Mouse (Mus musculus) neural tube, embryonic 13.5 days (tissue): ENCODE results near the gene Ppp1r1b. TPM values are rescaled to one million over a fixed set of nuclear protein-coding genes. Genes with fewer than 3 reads are reported as not detected.

Experiments used
- ATAC-seq: fragments of 200-750 bp; cut with Nextera tagmentation; 2 replicates; pipeline ENCODE4 v1.8.0; 2017; ENCODE audit warnings: low read depth, mild to moderate bottlenecking, moderate TSS enrichment, moderate library complexity
- H3K27ac ChIP-seq: fragments of 300-500 bp; sonication (generic); replicated peaks from 2 replicates; pipeline ENCODE4 v1.5.1; 2015; ENCODE audit warnings: moderate library complexity, mild to moderate bottlenecking, inconsistent platforms
- H3K27me3 ChIP-seq: fragments of 300-500 bp; sonication (generic); 2 replicates; pipeline ENCODE4 v1.6.1; 2015; ENCODE audit warnings: mild to moderate bottlenecking, inconsistent platforms
- H3K36me3 ChIP-seq: fragments of 300-500 bp; sonication (generic); 2 replicates; pipeline ENCODE4 v1.6.1; 2015; ENCODE audit warnings: mild to moderate bottlenecking, inconsistent platforms
- H3K4me1 ChIP-seq: fragments of 300-500 bp; sonication (generic); replicated peaks from 2 replicates; pipeline ENCODE4 v1.6.1; 2015; ENCODE audit warnings: inconsistent platforms
- H3K4me2 ChIP-seq: fragments of 300-500 bp; sonication (generic); 2 replicates; pipeline ENCODE4 v1.6.1; 2015; ENCODE audit warnings: inconsistent platforms, mild to moderate bottlenecking, moderate library complexity
- H3K4me3 ChIP-seq: fragments of 300-500 bp; sonication (generic); 2 replicates; pipeline ENCODE4 v1.5.1; 2015; ENCODE audit warnings: mild to moderate bottlenecking, inconsistent platforms
- H3K9ac ChIP-seq: fragments of 300-500 bp; sonication (generic); 2 replicates; pipeline ENCODE4 v1.6.1; 2015; ENCODE audit warnings: moderate library complexity, mild to moderate bottlenecking, inconsistent platforms
- H3K9me3 ChIP-seq: fragments of 300-500 bp; sonication (generic); 2 replicates; pipeline ENCODE4 v1.6.1; 2016; ENCODE audit warnings: inconsistent platforms
- WGBS: fragments of 180-500 bp; shearing (Covaris S2); methylation state at CpG from one replicate; pipeline ENCODE4 v1.1.7; 2015; 5-methylcytosine and 5-hydroxymethylcytosine counted together
- polyA plus RNA-seq: library from polyadenylated mRNA; unstranded; fragments of >200 nt; fragmentation: Nextera tagmentation; extraction: Ambion mirVana; gene quantifications from 2 replicates; pipeline ENCODE4 v1.2.1, GENCODE M21; 2015

Ppp1r1b gene
- polyA plus RNA-seq, 1 experiment from 2014 or later, result 2.1 TPM

DNA sequence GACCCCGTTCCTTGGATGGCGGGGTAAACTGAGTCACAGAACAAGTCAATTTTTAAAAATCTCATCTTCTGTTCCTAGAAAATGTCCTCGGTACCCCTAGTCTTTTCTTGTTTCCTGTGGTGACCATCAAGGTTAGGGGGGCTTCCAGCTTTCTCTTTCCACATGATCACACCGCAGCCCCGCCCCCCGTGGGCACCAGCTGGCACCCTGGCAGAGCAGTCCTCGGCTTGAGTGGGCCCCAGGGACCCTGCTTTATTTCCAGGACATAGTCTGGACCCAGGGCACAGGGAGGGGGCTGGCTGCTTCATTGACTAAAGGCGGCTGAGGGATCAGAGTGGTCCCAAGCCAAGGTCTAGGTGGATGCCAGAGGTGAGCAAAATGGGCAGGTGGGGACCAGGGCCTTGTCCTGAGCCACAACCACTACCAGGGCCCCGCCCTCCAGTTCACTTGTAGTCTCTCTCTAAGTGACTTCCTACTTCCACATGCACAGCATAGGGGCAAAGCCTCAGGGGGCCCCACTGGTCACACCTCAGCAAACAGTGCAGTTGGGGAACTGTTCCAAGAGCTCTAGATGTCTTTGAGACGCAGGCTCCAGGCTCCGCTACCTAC, 8.4 kb upstream of the Ppp1r1b start:
- 2% methylated on average over 11 of the region's 11 CpGs for WGBS
- ATAC-seq, result peak; percentile 19; the same call in 1 of the 2 replicates

DNA sequence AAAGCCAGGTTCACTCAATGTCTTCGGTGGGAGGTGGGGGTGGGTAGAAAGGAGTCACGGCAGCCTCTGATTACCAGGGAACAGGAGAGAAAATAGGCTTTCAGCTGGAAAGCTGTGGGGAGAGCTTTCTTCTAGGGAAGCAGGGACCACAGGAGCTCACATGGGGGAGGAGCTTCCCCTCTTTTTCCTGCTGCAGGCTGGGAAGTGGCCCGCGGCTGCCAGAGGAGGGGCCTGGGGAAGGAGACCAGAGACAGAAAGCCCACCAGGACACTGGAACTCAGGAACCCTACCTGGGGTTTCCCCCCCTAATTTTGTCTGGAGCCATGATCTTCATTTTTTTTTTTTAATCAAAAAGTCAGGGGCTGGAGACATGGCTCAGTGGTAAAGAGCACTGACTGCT, 7.6 kb upstream of the Ppp1r1b start:
- Histone ChIP-seq H3K9me3 (no peaks in the 10 kb centered on the region), H3K4me1 (peaks cover 52% of the 10 kb centered on the region), H3K27me3 (peaks cover 87% of the 10 kb centered on the region), H3K4me3 (no peak overlapping the region), H3K27ac (peak overlapping the region; percentile 97), H3K36me3 (no peaks in the 10 kb centered on the region), H3K9ac (no peak overlapping the region), H3K4me2 (no peak overlapping the region)
- no peak for ATAC-seq
- 9% methylated on average over 4 of the region's 4 CpGs for WGBS

More for the DNA sequence above, 8.4 kb upstream of the Ppp1r1b start:
- H3K9ac ChIP-seq, result peak overlapping the region; percentile 79
- H3K9me3 ChIP-seq, result no peaks in the 10 kb centered on the region
- H3K4me1 ChIP-seq, result peaks cover 55% of the 10 kb centered on the region
- peak overlapping the region; percentile 97 for H3K27ac ChIP-seq
- peaks cover 88% of the 10 kb centered on the region for H3K27me3 ChIP-seq
- no peaks in the 10 kb centered on the region for H3K36me3 ChIP-seq
- H3K4me2 ChIP-seq, result peak overlapping the region; percentile 82
- H3K4me3 ChIP-seq, result peak overlapping the region; percentile 49

DNA sequence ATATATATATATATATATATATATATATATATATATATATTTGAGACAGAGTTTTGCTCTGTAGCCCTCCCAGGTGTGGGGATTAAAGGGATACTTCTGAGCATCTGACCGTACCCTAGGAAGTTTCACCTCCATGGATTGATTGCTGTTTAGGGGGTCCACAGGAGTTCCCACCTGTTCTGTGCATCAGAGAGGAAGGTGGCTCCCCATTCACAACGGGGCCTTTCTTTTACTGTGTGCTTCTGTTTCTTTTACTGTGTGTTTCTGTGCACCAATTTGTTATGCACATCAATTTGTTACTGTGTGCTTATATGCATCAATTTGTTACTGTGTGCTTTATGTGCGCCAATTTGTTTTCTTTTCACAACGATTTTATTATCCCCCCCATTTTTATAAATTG, 7.0 kb upstream of the Ppp1r1b start:
- no peak overlapping the region for H3K4me3 ChIP-seq
- 49% methylated on average over 4 of the region's 4 CpGs for WGBS
- H3K27me3 ChIP-seq, result peaks cover 86% of the 10 kb centered on the region
- H3K4me2 ChIP-seq, result no peak overlapping the region
- no peak overlapping the region for H3K27ac ChIP-seq
- H3K36me3 ChIP-seq, result no peaks in the 10 kb centered on the region
- ATAC-seq, result no peak
- H3K9ac ChIP-seq, result no peak overlapping the region
- H3K9me3 ChIP-seq, result no peaks in the 10 kb centered on the region
- peaks cover 51% of the 10 kb centered on the region for H3K4me1 ChIP-seq

DNA sequence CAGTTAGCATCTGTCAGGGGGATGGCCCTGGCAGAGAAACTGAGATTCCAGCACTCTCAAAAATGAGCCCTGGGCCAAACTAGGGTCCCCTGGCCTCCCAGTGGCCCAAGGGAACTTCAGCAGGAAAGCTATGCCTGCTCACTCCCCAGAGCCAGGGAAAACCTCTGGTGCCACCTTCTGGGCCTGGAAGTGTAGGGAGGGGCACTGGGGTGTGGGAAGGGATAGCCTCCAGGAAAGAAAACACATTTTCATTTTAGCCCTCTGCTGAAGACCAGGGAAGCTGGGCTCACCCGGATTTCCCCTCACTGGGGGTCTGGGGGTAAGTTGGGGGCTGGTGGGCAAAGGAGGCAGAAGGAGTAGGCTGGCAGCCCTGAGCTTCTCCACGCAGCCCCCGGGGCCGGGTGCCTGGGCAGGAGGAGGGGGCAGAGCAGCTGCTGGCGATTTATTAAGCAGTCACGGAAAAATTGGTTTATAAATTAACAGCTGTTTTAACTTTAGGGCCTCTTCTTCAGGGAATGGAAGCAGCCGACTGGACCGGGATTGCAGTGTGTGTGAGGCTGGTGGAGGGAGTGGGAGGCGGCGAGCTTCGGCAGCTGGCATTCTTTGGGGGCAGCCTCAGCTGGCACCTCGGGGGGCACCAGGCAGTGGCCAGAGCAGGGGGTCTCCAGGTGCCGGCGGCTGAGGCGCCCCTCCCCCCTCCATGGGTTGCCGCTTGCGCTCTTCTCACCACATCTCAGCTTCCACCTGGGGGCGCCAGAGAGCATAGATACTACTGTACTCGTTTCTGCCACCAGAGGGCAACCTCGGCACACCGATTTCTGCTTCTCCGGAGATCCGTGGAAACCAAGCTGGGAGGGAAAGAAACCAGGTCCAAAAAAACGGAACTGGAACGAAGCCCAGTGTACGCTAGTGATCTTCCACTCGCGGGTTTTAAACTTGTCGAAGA, 5.9 kb upstream of the Ppp1r1b start:
- Histone ChIP-seq H3K4me2 (peak overlapping the region; percentile 51), H3K27me3 (peaks cover 86% of the 10 kb centered on the region), H3K9me3 (no peaks in the 10 kb centered on the region), H3K27ac (peak overlapping the region; percentile 74), H3K4me1 (peaks cover 51% of the 10 kb centered on the region), H3K9ac (no peak overlapping the region), H3K4me3 (peak overlapping the region; percentile 21), H3K36me3 (no peaks in the 10 kb centered on the region)
- WGBS, result 1% methylated on average over 29 of the region's 29 CpGs
- ATAC-seq, result peak; percentile 54

DNA sequence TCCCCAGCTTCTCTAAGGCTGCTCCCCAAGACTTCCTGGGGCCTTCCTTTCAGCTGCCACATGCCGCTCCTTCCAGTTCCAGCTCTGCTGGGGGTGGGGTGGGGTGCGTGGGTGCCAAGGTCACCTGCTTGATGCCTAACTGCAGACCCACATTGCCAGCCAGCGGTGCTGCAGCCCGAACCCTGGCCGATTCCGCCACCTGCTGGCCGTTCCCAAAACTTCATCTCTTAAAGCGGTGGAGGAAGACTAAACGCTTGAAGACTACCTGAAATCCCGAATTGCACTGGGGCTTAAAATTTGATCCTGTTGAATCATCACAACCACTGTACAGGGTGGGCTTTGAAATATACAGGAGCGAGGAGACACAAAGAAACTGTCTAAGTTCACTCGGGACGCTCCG, 3.0 kb upstream of the Ppp1r1b start:
- Histone ChIP-seq H3K9me3 (no peaks in the 10 kb centered on the region), H3K4me3 (no peak overlapping the region), H3K27ac (no peak overlapping the region), H3K4me1 (peaks cover 47% of the 10 kb centered on the region), H3K4me2 (peak overlapping the region; percentile 34), H3K36me3 (no peaks in the 10 kb centered on the region), H3K9ac (no peak overlapping the region), H3K27me3 (peaks cover 88% of the 10 kb centered on the region)
- 0% methylated on average over 14 of the region's 14 CpGs for WGBS
- no peak for ATAC-seq

DNA sequence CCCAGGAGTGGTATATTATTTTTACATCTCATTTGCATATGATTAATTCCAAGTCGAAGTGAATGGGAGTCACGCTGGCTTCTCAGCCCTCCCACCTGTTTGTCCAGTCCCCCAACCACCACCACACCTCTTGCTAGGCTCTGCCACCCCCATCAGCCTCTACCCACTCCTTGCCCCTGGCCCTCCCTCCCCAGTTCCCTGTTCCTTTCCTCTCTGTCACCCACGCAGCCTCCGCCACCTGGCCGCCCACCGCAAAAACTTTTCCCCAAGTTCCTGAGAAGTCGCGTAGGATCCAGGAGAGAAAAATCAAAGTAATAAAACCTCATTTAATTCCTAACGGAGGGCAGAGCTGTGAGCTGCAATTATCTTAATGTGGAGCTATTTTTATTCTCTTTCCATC, 2.0 kb upstream of the Ppp1r1b start:
- H3K27ac ChIP-seq, result no peak overlapping the region
- no peaks in the 10 kb centered on the region for H3K36me3 ChIP-seq
- H3K4me2 ChIP-seq, result no peak overlapping the region
- H3K9me3 ChIP-seq, result no peaks in the 10 kb centered on the region
- H3K4me3 ChIP-seq, result no peak overlapping the region
- peaks cover 42% of the 10 kb centered on the region for H3K4me1 ChIP-seq
- peaks cover 89% of the 10 kb centered on the region for H3K27me3 ChIP-seq
- H3K9ac ChIP-seq, result no peak overlapping the region
- WGBS, result 8% methylated on average over 9 of the region's 9 CpGs
- no peak for ATAC-seq

DNA sequence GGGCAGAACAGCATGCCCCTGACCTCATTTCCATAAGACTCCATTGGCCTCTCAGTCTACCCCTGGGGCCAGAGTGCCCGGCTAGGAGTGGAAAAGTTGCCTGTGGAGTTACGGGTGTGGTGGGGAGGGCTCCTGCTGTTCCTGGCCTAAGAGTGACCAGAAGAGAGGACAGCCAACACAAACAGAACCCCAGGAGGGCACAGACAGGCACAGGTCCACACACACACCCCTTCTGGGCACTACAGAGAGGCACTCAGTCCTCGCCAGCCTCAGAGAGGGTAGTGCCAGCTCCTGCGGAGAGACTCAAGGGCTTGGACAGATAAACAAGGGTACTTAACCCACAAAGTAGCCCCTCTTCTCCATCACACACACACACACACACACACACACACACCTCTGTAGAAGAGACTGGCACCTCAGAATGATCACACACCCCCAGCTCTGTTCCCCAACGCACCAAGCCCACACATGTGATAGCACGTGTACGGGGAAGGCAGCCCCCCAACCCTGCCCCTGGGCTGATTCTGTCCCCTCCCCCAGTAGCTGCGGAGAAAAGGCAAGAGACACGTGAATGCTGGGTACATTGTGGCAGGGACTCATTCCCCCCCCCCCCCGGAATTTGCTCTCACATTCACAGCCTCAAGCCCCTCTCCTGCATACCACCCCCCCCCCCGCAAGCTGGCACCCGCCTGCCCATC, 670 bp upstream of the Ppp1r1b start:
- no peak overlapping the region for H3K9ac ChIP-seq
- 2% methylated on average over 11 of the region's 12 CpGs for WGBS
- H3K36me3 ChIP-seq, result no peaks in the 10 kb centered on the region
- H3K4me3 ChIP-seq, result no peak overlapping the region
- no peak overlapping the region for H3K27ac ChIP-seq
- peaks cover 90% of the 10 kb centered on the region for H3K27me3 ChIP-seq
- peaks cover 28% of the 10 kb centered on the region for H3K4me1 ChIP-seq
- H3K4me2 ChIP-seq, result peak overlapping the region; percentile 85
- no peaks in the 10 kb centered on the region for H3K9me3 ChIP-seq
- ATAC-seq, result no peak

DNA sequence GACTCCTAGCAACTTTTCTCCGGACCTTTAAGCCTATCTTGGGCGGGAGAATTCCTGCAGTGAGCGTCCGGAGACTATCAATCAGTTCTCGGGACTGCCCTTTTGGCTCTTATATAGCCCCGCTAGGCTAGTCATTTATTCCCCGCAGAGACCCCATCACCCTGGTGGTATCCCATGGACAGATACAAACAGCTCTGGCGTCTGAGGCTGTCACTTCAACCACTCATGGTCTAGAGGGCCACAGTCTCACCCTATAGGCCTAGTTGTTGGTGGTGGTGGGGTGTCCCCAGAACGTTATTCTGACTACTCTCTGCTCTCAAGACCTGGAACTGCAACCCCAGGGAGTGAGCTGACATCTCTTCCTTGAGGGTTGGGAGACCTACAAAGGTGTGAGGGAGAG, 1.1 kb downstream of the Ppp1r1b start:
- peaks cover 97% of the 10 kb centered on the region for H3K27me3 ChIP-seq
- no peaks in the 10 kb centered on the region for H3K36me3 ChIP-seq
- no peaks in the 10 kb centered on the region for H3K9me3 ChIP-seq
- no peak overlapping the region for H3K9ac ChIP-seq
- peaks cover 22% of the 10 kb centered on the region for H3K4me1 ChIP-seq
- no peak overlapping the region for H3K27ac ChIP-seq
- peak overlapping the region; percentile 85 for H3K4me2 ChIP-seq
- ATAC-seq, result no peak
- peak overlapping the region; percentile 48 for H3K4me3 ChIP-seq
- WGBS, result under 1% methylated on average over 9 of the region's 9 CpGs

DNA sequence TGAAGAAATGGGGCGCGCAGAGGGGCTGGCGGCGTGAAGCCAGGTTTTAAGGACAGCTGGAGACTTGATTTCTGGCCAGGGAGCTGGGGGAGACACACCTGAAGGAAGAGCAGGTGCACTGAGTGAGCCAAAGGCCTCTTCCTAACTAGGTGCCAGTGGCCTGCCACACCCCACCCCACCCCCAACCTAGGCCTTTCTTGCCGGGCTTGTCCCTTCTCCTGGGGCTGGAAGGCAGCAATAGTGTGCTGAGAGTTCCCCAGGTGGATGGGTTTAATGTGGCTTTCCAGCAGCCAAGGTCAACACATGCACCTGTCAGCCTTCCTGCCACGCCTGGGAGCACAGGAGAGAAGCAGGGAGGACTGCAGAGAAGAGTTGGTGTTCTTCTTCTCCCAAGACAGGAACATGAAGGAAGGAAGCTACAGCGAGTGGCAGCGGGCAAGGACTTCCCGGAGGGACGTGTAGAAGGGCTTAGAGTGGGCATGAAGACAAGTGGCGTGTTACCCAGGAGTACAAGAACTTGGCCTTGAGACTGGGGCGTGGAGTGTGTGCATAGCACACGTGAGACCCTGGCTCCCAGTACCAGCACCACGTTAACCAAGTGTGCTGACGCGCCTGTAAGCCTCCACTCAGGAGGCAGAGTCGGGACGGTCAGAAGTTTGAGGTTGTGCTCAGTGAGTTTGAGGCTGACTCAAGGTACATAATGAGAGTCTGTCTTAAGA, 4.2 kb downstream of the Ppp1r1b start:
- Histone ChIP-seq H3K4me1 (peaks cover 27% of the 10 kb centered on the region), H3K27ac (no peak overlapping the region), H3K9ac (no peak overlapping the region), H3K36me3 (no peaks in the 10 kb centered on the region), H3K4me3 (no peak overlapping the region), H3K4me2 (no peak overlapping the region), H3K27me3 (peaks cover 75% of the 10 kb centered on the region), H3K9me3 (no peaks in the 10 kb centered on the region)
- no peak for ATAC-seq
- 78% methylated on average over 18 of the region's 18 CpGs for WGBS

DNA sequence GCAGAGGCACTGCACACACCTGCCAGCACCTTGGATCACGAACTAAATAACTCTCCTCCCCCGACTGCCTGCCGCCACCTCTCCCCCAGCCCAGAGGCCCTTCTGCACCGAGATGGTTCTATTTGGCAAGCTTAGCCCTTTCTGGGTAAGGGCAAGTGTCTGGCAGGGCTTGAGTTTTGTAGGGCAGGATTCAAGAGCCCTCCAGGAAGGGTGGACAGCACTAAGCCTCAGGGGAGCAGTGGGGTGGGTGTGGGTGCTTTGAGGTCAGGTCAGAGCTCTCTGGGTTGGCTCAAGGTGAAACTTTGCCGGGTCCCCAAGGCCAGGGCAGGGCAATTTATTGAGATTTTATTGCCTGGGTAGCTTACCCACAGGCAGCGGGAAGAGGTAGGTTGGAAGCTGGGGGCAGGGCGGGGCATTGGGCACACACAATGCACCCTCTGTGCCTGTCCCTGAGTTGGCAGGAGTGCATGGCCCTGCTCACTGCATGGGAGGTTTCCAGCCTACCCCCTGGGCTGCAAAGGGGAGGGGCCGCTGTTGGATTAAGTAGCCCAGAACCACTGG, 5.5 kb downstream of the Ppp1r1b start:
- Histone ChIP-seq H3K9ac (no peak overlapping the region), H3K4me1 (peaks cover 20% of the 10 kb centered on the region), H3K36me3 (no peaks in the 10 kb centered on the region), H3K4me3 (no peak overlapping the region), H3K4me2 (no peak overlapping the region), H3K9me3 (no peaks in the 10 kb centered on the region), H3K27ac (no peak overlapping the region), H3K27me3 (peaks cover 62% of the 10 kb centered on the region)
- 26% methylated on average over 8 of the region's 8 CpGs for WGBS
- ATAC-seq, result no peak

DNA sequence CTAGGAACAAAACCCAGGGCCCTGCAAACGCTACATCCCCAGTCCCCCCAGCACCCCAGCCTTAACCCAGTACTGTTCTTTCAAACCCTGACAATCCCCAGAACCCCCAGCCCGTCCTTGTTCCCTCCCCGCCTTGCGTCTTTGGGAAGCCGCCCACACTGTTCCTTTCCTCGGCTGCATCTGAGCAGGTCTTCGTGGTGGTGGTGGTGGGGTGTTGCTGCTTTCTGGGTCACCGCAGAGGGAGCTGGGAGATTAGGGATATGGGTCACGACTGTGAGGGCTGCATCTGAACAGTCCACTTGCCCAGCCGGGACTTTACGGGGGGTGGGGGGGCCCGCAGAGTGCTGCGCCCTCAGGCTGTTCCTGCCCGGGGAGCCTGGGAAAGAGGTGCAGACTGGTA, 6.2 kb downstream of the Ppp1r1b start:
- no peak for ATAC-seq
- H3K36me3 ChIP-seq, result no peaks in the 10 kb centered on the region
- H3K4me2 ChIP-seq, result no peak overlapping the region
- WGBS, result 67% methylated on average over 14 of the region's 14 CpGs
- no peak overlapping the region for H3K27ac ChIP-seq
- no peak overlapping the region for H3K9ac ChIP-seq
- H3K4me3 ChIP-seq, result no peak overlapping the region
- no peaks in the 10 kb centered on the region for H3K9me3 ChIP-seq
- peaks cover 22% of the 10 kb centered on the region for H3K4me1 ChIP-seq
- H3K27me3 ChIP-seq, result peaks cover 55% of the 10 kb centered on the region
